Mouse (Mus musculus) kidney, postnatal 36 days (tissue): Measurements from ENCODE around the gene Ttc7.

Experiments used
- DNase-seq, 2 experiments: peaks; one replicate each; pipeline ENCODE4 v3.0.0; 2021 to 2022; ENCODE audit warnings: mixed read lengths in 2 of 2

Ttc7 gene

DNA sequence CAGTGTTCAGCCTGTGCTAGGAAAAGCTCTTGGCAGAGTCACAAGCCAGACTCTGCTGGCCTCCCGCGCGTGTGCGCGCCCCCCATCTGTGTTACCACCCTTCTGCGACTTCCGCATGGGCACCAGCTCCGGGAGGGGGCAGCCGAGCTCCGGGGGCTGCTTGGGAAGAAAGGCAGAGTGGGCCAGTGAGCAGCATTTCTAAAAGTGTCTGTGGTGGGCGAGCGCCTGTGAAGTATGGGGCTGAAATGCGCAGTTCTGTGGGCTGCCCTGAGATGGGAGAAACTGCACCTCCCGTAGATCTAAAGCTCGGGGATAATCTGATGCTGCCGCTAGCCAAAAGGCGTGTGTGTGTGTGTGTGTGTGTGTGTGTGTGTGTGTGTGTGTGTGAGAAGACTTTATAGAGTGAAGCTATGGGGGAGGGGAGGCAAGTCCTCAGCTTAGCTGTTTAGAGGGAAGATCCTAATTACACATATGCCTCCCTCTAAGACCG is 86.6 kb downstream of the Ttc7 start:
- no peak for DNase-seq

DNA sequence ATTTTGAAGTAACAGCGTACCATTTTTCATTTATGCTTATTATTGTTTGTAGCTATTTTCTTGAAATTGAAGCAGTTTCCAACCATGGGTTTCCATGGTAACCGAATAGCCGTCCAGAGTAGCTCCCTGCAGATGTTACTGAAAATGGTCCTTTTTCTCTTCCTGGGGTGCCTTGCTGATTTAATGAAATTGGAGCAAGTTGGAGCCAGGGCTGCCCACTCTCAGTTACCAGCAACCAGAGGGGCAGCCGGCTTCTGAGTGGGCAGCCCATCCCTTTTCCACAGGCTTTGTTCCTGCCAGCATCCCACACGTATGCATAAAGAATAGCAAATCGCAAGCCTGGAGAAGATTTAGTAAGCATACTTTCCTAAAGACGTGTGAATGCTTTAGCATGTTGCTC is 89.5 kb downstream of the Ttc7 start:
- no peak for DNase-seq

DNA sequence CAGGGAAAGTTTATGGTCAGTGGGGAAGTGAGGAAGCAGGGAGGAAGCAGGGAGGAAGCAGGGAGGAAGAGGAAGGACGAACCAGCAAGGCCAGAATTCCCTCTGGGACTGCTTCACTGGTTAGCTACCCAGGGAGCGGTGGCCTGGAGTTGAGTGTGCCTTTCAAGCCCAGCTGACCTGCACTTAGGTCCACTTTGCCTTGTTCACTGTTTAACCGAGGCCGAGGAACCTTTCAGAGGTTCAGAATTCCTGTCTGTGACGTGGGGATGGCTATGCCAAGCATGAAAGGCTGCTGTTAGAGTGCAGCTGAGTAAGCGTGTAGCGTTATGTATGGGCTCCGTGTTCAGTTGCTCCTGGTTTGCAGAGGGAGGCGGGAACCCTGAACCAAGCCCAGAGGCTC is 90.6 kb downstream of the Ttc7 start:
- peak; percentile 60 to 67 for DNase-seq

DNA sequence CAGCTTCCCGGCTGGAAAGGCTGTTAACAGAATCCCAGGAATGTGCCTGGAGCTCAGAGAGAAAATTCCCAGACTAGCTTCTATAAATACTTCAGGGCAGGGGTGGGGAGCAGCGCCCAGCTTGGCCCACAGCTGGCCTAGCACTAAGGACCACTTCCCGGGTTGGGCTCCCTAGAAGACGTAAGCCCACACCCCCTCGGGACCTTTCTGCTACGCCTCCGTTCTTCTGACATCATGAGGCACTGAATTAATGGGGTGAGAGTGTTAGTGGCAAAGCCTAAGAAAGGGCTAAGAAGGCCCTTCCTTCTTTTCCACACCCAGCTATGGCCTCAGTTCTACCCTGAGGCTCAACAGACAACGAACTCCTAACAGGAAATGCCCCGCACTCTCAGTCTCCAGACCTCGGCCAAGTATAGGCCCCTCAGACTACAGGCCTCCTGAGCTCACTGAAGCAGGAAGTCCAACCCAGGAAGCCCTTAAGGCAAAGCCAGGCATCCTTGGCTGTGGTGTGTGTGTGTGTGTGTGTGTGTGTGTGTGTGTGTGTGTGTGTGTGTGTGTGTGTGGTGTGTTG is 93.3 kb downstream of the Ttc7 start:
- DNase-seq, result peak; percentile 34

DNA sequence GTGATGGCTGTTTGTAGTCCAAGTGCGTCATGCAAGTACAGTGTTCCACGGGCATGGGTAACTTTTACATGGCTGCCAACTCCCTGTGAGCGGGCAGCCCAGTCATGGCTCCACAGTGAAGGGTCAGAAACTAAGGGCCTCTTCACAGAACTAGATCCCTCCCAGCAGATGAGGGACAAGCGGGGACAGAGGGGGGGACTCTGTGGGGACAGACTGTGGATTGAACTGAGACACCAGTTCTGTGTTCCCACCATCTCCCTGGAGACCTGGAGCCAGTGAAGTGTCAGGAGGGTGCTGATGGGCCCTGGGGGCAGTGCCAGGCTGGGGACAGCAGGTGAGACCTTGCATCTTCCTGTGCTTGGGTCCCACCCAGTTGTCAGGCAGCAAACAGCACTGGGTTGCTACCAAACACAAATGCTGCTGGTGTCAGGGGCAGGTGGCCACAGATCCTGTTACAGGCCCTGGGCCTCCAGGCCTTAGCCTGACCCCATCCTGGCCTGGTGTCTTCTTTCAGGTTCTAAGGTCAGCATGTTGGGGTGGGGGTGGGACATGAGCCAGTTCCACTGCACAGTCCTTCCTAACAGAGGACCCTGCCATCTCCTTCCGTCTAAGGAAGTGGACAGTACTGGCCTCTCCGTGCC is 94.3 kb downstream of the Ttc7 start:
- no peak for DNase-seq

DNA sequence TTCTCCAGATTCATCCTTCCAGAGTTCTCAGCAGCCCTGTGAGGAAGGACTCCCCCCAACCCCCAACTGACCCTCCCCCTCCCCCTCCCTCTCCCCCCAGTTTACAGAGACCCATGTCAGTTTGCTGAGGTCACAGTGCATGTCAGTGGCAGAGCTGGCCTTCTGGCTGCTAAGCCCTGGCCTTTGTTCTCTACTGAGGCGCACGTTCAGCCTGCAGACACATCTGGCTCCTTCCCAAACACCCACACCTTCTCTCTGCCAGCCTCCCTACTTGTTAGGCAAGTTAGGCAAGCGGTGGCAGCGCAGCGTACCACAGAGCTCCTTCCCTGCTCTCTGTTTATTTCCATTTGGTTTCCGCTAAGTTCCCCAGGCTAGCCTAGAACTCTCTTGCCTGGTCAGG is 94.8 kb downstream of the Ttc7 start:
- DNase-seq, result peak; percentile 63 to 69

- peak in 1 of 2 experiments; percentile 35 for DNase-seq
Observed at GRCm38 (mm10) chr17:87378354-87379159, 95.9 kb downstream of the Ttc7 start.

GRCm38 (mm10) chr17:87379160-87379624 is 96.5 kb downstream of the Ttc7 start:
- no peak for DNase-seq

DNA sequence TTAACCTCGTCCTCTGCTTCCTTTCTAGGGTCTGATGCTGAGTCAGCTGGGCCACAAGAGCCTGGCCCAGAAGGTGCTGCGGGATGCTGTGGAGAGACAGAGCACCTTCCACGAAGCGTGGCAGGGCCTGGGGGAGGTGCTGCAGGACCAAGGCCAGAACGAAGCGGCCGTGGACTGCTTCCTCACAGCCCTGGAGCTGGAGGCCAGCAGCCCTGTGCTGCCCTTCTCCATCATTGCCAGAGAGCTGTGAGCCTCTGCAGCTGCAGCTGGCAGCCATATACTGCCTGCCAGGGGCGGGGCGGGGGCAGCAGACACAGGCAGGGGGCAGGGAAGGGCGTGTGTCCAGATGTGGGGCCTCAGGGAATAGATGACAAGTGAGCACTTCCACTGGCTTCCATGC is 97.1 kb downstream of the Ttc7 start:
- DNase-seq, result no peak

DNA sequence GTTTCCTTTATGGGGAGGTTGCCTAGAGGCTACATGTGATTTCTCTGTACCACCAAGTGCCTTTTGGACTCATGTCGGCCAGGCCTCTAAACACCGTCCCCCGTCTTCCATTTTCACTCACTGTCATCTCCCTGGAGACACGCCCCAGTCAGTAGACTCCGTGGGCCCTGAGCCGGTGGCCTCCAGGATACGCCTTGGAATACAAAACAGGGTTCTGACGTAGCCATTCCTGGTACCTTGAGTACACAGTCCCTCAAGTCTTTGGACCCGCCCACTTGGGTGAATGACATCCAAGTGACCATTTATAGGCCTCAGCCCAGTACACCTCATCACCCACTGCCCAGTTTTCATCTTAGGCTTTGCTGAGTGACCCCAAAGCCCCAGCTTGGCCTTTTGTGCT is 98.0 kb downstream of the Ttc7 start:
- DNase-seq, result no peak

DNA sequence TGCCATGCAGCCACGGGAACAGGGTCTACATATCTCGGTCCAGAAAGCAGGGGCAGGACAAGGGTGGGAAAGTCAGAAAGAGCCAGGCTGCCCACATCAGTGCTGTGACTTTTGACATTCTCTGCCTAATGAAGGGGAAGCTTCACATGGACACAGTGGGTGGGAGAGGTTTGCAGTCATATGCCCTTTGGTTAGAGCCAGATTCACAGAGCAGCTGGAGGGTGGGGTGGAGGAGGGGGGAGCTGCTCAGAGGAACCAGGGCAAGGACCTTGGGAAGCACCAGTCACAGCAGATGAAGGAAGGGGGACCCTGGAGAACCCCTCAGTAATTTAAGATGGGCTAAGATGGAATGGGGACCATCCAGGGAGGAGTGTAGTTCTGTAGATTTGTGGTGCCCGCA is 103.1 kb downstream of the Ttc7 start:
- DNase-seq, result no peak

GRCm38 (mm10) chr17:87387068-87387467 is 104.4 kb downstream of the Ttc7 start:
- DNase-seq, result peak; percentile 54 to 67

GRCm38 (mm10) chr17:87391242-87391641 is 108.6 kb downstream of the Ttc7 start:
- peak; percentile 54 to 66 for DNase-seq

- no peak for DNase-seq
Observed at GRCm38 (mm10) chr17:87397088-87397487, 114.4 kb downstream of the Ttc7 start.

- DNase-seq, result no peak
Observed at GRCm38 (mm10) chr17:87402444-87402843, 119.8 kb downstream of the Ttc7 start.

- no peak for DNase-seq
Observed at GRCm38 (mm10) chr17:87403462-87403861, 120.8 kb downstream of the Ttc7 start.

DNA sequence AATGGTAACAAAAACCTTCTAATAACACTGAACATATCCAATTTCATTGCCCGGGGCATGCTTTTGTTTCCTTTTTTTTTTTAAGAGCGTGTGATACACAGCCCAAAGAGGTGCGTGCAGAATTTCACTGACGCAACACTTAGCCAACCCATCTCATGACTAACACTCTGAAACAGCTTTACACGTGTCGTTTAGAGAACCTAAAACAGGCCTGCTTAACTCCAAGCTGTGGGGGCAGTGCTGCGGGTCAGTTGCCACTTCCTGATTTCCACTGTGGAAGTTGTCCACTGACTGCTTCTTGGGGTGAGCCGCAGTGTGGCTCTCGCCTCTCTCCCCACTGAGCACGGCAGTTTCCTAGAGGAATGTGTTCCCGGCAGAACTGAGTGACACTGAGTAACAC is 122.9 kb downstream of the Ttc7 start:
- DNase-seq, result no peak

DNA sequence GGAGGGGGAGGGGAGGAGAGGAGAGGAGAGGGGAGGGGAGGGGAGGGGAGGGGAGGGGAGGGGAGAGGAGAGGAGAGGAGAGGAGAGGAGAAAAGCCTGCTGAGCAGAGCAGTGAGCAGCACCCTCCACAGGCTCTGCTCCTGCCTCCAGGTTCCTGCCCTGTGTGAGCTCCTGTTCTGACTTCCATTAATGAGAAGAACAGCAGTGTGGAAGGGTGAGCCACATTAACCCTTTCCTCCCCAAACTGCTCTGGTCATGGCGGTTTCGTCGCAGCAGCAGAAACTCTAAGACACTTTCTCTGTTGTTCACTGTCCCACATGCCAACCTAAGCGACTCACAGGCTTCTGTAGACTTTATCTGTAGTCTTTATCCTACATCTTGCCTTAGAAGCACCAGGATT is 124.0 kb downstream of the Ttc7 start:
- DNase-seq, result no peak

DNA sequence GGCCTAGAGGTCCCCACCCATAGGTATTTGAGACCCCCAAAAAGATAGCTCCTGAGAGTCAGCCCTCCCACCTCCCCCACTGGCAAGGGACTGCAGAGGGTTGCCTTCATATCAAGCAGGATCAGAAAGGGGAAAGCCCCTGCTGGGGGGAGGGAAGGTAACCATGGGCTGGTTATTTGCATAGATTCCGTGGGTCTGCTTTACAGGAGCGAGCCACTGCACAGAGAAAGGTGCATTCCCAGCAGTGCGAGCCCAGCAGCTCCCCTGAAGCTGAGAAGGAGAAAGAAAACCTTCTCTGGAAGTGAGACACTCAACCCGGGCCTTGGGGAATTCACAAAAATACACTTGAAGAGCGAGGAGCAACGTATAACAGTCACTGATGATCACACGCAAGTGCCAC is 135.4 kb downstream of the Ttc7 start:
- no peak for DNase-seq

GRCm38 (mm10) chr17:87427511-87427910 is 144.8 kb downstream of the Ttc7 start, which contains the start of gene Stpg4:
TSS of gene Stpg4 (minus strand) at chr17:87427741.
- DNase-seq, result peak in 1 of 2 experiments; percentile 10

- no peak for DNase-seq
Observed at GRCm38 (mm10) chr17:87429431-87429830, 146.7 kb downstream of the Ttc7 start.
